Mouse (Mus musculus) adipose tissue, adult 10 weeks (tissue): Measurements from ENCODE around the gene Slc38a9. TPM values are rescaled to one million over a fixed set of nuclear protein-coding genes. Genes with fewer than 3 reads are reported as not detected.

Experiments
- polyA plus RNA-seq: library from polyadenylated mRNA; stranded (reverse); fragments of 350-450 nt; fragmentation: Illumina TruSeq; extraction: RNeasy Lipid Tissue Mini Kit (QIAGEN cat#74804); gene quantifications from one replicate; pipeline ENCODE4 v1.2.3, GENCODE M21; 2014; ENCODE audit warnings: low read depth, low replicate concordance

Gene Slc38a9
- polyA plus RNA-seq, result 9.4 TPM

DNA sequence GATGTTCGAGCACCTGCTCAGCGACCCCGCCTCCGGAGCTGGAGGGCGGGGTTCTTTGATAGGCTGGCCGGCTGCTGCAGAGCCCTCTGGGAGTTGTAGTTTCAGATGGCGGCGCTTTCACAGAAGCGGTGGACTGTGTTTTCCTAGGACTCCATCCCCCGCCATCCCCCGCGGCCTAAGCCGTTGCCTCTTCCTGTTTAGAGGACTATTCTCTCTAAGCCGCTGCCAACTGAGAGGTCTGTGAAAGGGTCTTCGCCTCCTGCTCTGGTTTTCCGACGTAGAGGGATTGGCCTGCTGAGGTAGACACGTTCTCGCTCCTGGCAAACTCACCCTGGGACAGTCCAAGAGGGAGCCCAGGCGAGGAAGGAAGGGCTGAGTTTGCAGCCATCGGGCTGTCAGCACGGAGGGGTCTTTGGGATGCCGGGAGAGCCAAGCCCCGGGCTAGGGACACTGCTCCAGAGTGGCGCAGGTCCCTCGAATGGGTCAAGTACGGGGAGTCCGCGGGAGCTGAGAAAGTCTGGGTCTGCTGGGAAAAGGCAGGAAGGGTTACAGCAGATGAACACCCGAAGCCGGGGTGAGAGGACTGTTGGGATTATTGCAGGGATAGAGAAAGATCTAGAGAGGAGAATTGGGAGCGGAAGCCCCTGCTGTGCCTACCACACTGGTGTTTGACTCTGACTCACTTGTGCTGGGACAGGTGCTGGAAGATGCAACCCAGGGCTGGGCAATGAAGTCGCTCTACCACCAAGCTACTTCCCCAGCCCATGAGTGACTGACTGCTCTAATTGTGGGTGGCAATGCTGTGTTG is at the start of gene Slc38a9:
Slc38a9 (plus strand) TSS at position 178 of the 808 bp plus-strand sequence.

GRCm38 (mm10) chr13:112652205-112652604 is 8.3 kb upstream of the Slc38a9 start, which contains the start of gene Ddx4:
Gene Ddx4 (minus strand): TSS chr13:112652475.

Other genes starting within 250 kb of the Slc38a9 start
- gene Il6st, start 196.7 kb upstream of the Slc38a9 start, polyA plus RNA-seq, result 76.2 TPM
- 0.87 TPM for gene Il31ra, start 66.4 kb upstream of the Slc38a9 start, polyA plus RNA-seq
- gene Ddx4, start 8.3 kb upstream of the Slc38a9 start, polyA plus RNA-seq, result 5.8 TPM
- gene Plpp1, start 140.0 kb downstream of the Slc38a9 start, polyA plus RNA-seq, result 37.7 TPM